Mouse (Mus musculus) liver, embryonic 14.5 days (tissue): ENCODE measurements at regions not wholly inside any gene's neighbourhood (a gene's known extent, or its start where the extent isn't known, plus 50 kb on each side); places are given as distances from the start of the nearest gene placed in this dataset.
"Not testable (repeated sequence)": the region's sequence is repeated elsewhere in the genome, so short reads cannot be mapped to it uniquely, and the experiment has no call there.

Experiments used
- ATAC-seq: fragments of 200-750 bp; cut with Nextera tagmentation; 2 replicates; pipeline ENCODE4 v1.8.0; 2017; ENCODE audit warnings: moderate number of reproducible peaks, mild to moderate bottlenecking, moderate library complexity; ENCODE audit not compliant: insufficient read depth
- DNase-seq, 3 experiments: peaks; one replicate each; pipeline ENCODE4 v3.0.0-alpha.2; 2012 to 2013; ENCODE audit warnings: low read depth in 3 of 3, low spot score in 3 of 3
- H3K27ac ChIP-seq: fragments of 300-500 bp; sonication (generic); 2 replicates; pipeline ENCODE4 v1.5.1; 2014; ENCODE audit warnings: moderate library complexity, mild to moderate bottlenecking, control low read depth, inconsistent platforms
- H3K27me3 ChIP-seq: fragments of 300-500 bp; sonication (generic); 2 replicates; pipeline ENCODE4 v1.6.1; 2014; ENCODE audit warnings: mild to moderate bottlenecking, low read length, moderate library complexity; ENCODE audit not compliant: control insufficient read depth, insufficient read depth
- H3K36me3 ChIP-seq: fragments of 300-500 bp; sonication (generic); replicated peaks from 2 replicates; pipeline ENCODE4 v1.6.1; 2014; ENCODE audit warnings: low read depth; ENCODE audit not compliant: control insufficient read depth, insufficient read depth
- H3K4me1 ChIP-seq, 2 experiments: fragments of 200-500 bp in 1 of 2; fragments of 300-500 bp in 1 of 2; sonication (generic) in 1 of 2; replicated peaks; 2 replicates each; pipeline ENCODE4 v1.6.1; 2012 to 2014; ENCODE audit warnings: antibody characterized with exemption in 1 of 2, inconsistent platforms in 1 of 2, low read length in 1 of 2; ENCODE audit not compliant: control insufficient read depth in 2 of 2, insufficient read depth in 2 of 2
- H3K4me2 ChIP-seq: fragments of 300-500 bp; sonication (generic); 2 replicates; pipeline ENCODE4 v1.6.1; 2014; ENCODE audit warnings: low read depth, mild to moderate bottlenecking, control low read depth, moderate library complexity
- H3K4me3 ChIP-seq, 2 experiments: fragments of 200-500 bp in 1 of 2; fragments of 300-500 bp in 1 of 2; sonication (generic) in 1 of 2; 2 replicates each; pipeline ENCODE4 v1.5.1; 2012 to 2014; ENCODE audit warnings: low read depth in 2 of 2, low read length in 2 of 2, mild to moderate bottlenecking in 2 of 2, control low read depth in 1 of 2, inconsistent platforms in 1 of 2, moderate library complexity in 1 of 2; ENCODE audit not compliant: insufficient read depth in 1 of 2
- H3K9ac ChIP-seq: fragments of 300-500 bp; sonication (generic); replicated peaks from 2 replicates; pipeline ENCODE4 v1.6.1; 2014; ENCODE audit warnings: mild to moderate bottlenecking, control low read depth, moderate library complexity
- H3K9me3 ChIP-seq: fragments of 300-500 bp; sonication (generic); 2 replicates; pipeline ENCODE4 v1.6.1; 2016; ENCODE audit warnings: low read length, mixed read lengths; ENCODE audit not compliant: control insufficient read depth
- CTCF ChIP-seq: IDR thresholded peaks from 2 replicates; pipeline ENCODE4 v1.5.1; 2016; ENCODE audit warnings: antibody characterized with exemption, low read depth, control low read depth
- EP300 ChIP-seq: IDR thresholded peaks from 2 replicates; pipeline ENCODE4 v1.6.1; 2016; ENCODE audit warnings: antibody characterized with exemption, low read depth
- WGBS: fragments of 180-500 bp; shearing (Covaris S2); extraction: QIAGEN DNeasy Blood & Tissue Kit; methylation state at CpG from one replicate; pipeline ENCODE4 v1.1.7; 2014; ENCODE audit not compliant: insufficient replicate concordance; 5-methylcytosine and 5-hydroxymethylcytosine counted together

- ATAC-seq (no peak), DNase-seq (no peak)
- no peaks in the 10 kb centered on the region for H3K27me3 ChIP-seq
- no peaks in the 10 kb centered on the region for H3K9me3 ChIP-seq
- no peak for TF ChIP-seq EP300
- TF ChIP-seq CTCF, result no peak
- H3K27ac ChIP-seq, result no peak overlapping the region
- H3K4me2 ChIP-seq, result no peak overlapping the region
- 75% methylated on average over 5 of the region's 5 CpGs for WGBS
- no peaks in the 10 kb centered on the region for H3K36me3 ChIP-seq
- no peaks in the 10 kb centered on the region for H3K4me1 ChIP-seq
- H3K9ac ChIP-seq, result no peak overlapping the region
- H3K4me3 ChIP-seq, result no peak overlapping the region
Observed at GRCm38 (mm10) chr17:49337881-49338280, 90.3 kb upstream of the Mocs1 start.

- H3K27ac ChIP-seq, result no peak overlapping the region
- H3K9ac ChIP-seq, result no peak overlapping the region
- DNase-seq, result no peak
- no peak overlapping the region for H3K4me2 ChIP-seq
- H3K36me3 ChIP-seq, result no peaks in the 10 kb centered on the region
- no peak for ATAC-seq
- H3K27me3 ChIP-seq, result no peaks in the 10 kb centered on the region
- WGBS, result 52% methylated on average over 2 of the region's 2 CpGs
- TF ChIP-seq EP300 (no peak), CTCF (no peak)
- no peak overlapping the region for H3K4me3 ChIP-seq
- H3K9me3 ChIP-seq, result no peaks in the 10 kb centered on the region
- no peaks in the 10 kb centered on the region for H3K4me1 ChIP-seq
Observed at GRCm38 (mm10) chr17:49342636-49343035, 85.5 kb upstream of the Mocs1 start.

GRCm38 (mm10) chr17:49346701-49347100 is 81.5 kb upstream of the Mocs1 start:
- WGBS, result 77% methylated on average over 5 of the region's 5 CpGs
- Histone ChIP-seq H3K9ac (no peak overlapping the region), H3K36me3 (no peaks in the 10 kb centered on the region), H3K27me3 (no peaks in the 10 kb centered on the region), H3K4me2 (no peak overlapping the region), H3K4me1 (0 out of 4 replicates have a peak, but pooled peaks cover 0 to 2% of the 10 kb centered on the region in 2 experiments), H3K4me3 (no peak overlapping the region), H3K27ac (no peak overlapping the region), H3K9me3 (no peaks in the 10 kb centered on the region)
- DNase-seq (no peak), ATAC-seq (no peak)
- TF ChIP-seq EP300 (no peak), CTCF (no peak)

GRCm38 (mm10) chr17:49349328-49349727 is 78.8 kb upstream of the Mocs1 start:
- no peak for ATAC-seq
- DNase-seq, result no peak
- no peaks in the 10 kb centered on the region for H3K36me3 ChIP-seq

GRCm38 (mm10) chr17:49359212-49359611 is 69.0 kb upstream of the Mocs1 start:
- H3K4me2 ChIP-seq, result no peak overlapping the region
- DNase-seq (no peak), ATAC-seq (no peak)
- H3K9ac ChIP-seq, result no peak overlapping the region
- no peaks in the 10 kb centered on the region for H3K27me3 ChIP-seq
- no peaks in the 10 kb centered on the region for H3K4me1 ChIP-seq
- no peak overlapping the region for H3K4me3 ChIP-seq
- H3K36me3 ChIP-seq, result no peaks in the 10 kb centered on the region
- H3K27ac ChIP-seq, result no peak overlapping the region
- TF ChIP-seq CTCF, result peak; percentile 25; the same call in 1 of the 2 replicates
- TF ChIP-seq EP300, result no peak
- H3K9me3 ChIP-seq, result no peaks in the 10 kb centered on the region

More at GRCm38 (mm10) chr17:49349328-49349727, 78.8 kb upstream of the Mocs1 start:
- no peak overlapping the region for H3K27ac ChIP-seq
- TF ChIP-seq CTCF (no peak), EP300 (no peak)
- WGBS, result 71% methylated on average over 9 of the region's 9 CpGs
- H3K27me3 ChIP-seq, result no peaks in the 10 kb centered on the region
- peaks cover 0 to 4% of the 10 kb centered on the region in 2 experiments; a peak in 1 of 4 replicates for H3K4me1 ChIP-seq
- H3K4me2 ChIP-seq, result no peak overlapping the region
- H3K4me3 ChIP-seq, result no peak overlapping the region
- no peak overlapping the region for H3K9ac ChIP-seq
- H3K9me3 ChIP-seq, result no peaks in the 10 kb centered on the region

GRCm38 (mm10) chr17:49360251-49360650 is 67.9 kb upstream of the Mocs1 start:
- H3K36me3 ChIP-seq, H3K4me3 ChIP-seq, H3K27ac ChIP-seq, H3K9ac ChIP-seq, ATAC-seq, DNase-seq, H3K9me3 ChIP-seq, H3K4me1 ChIP-seq, H3K4me2 ChIP-seq, H3K27me3 ChIP-seq: not testable (repeated sequence)
- WGBS, result 55% methylated on average over 6 of the region's 6 CpGs
